Mouse (Mus musculus) heart, embryonic 15.5 days (tissue): Measurements from ENCODE around the gene Wnt2. TPM values are rescaled to one million over a fixed set of nuclear protein-coding genes. Genes with fewer than 3 reads are reported as not detected.
A peak's percentile ranks its signal among the peaks of the same experiment; 100 is the strongest.

ENCODE experiments used
- ATAC-seq: fragments of 200-750 bp; cut with Nextera tagmentation; replicated peaks from 2 replicates; pipeline ENCODE4 v1.8.0; 2017; ENCODE audit warnings: low read depth, moderate TSS enrichment; ENCODE audit not compliant: insufficient number of reproducible peaks, insufficient read depth, low FRiP score
- H3K27ac ChIP-seq: fragments of 300-500 bp; sonication (generic); 2 replicates; pipeline ENCODE4 v1.5.1; 2015; ENCODE audit warnings: mild to moderate bottlenecking, inconsistent platforms
- H3K27me3 ChIP-seq: fragments of 300-500 bp; sonication (generic); 2 replicates; pipeline ENCODE4 v1.6.1; 2015; ENCODE audit warnings: inconsistent platforms
- H3K36me3 ChIP-seq: fragments of 300-500 bp; sonication (generic); 2 replicates; pipeline ENCODE4 v1.6.1; 2015; ENCODE audit warnings: mild to moderate bottlenecking, inconsistent platforms
- H3K4me1 ChIP-seq: fragments of 300-500 bp; sonication (generic); replicated peaks from 2 replicates; pipeline ENCODE4 v1.6.1; 2015; ENCODE audit warnings: inconsistent platforms
- H3K4me2 ChIP-seq: fragments of 300-500 bp; sonication (generic); 2 replicates; pipeline ENCODE4 v1.6.1; 2015; ENCODE audit warnings: inconsistent platforms, mild to moderate bottlenecking, moderate library complexity
- H3K4me3 ChIP-seq: fragments of 300-500 bp; sonication (generic); 2 replicates; pipeline ENCODE4 v1.5.1; 2015; ENCODE audit warnings: mild to moderate bottlenecking, inconsistent platforms
- H3K9ac ChIP-seq: fragments of 300-500 bp; sonication (generic); 2 replicates; pipeline ENCODE4 v1.6.1; 2015; ENCODE audit warnings: mild to moderate bottlenecking, inconsistent platforms
- H3K9me3 ChIP-seq: fragments of 300-500 bp; sonication (generic); replicated peaks from 2 replicates; pipeline ENCODE4 v1.6.1; 2016; ENCODE audit warnings: inconsistent platforms
- WGBS: fragments of 180-500 bp; shearing (Covaris S2); methylation state at CpG from one replicate; pipeline ENCODE4 v1.1.7; 2015; ENCODE audit warnings: mixed read lengths; 5-methylcytosine and 5-hydroxymethylcytosine counted together
- polyA plus RNA-seq: library from polyadenylated mRNA; unstranded; fragments of >200 nt; fragmentation: Nextera tagmentation; extraction: Ambion mirVana; gene quantifications from 2 replicates; pipeline ENCODE4 v1.2.1, GENCODE M21; 2015

The Wnt2 gene
- 4.3 and 7.3 TPM in 2 replicates for polyA plus RNA-seq

GRCm38 (mm10) chr6:18029746-18030656, at the start of gene Wnt2:
TSS of gene Wnt2 (minus strand) at chr6:18030585.
- Histone ChIP-seq H3K27me3 (peaks cover 45% of the 10 kb centered on the region), H3K36me3 (no peaks in the 10 kb centered on the region), H3K9ac (peak within 1 kb of the TSS; percentile 36; the same call in 1 of the 2 replicates), H3K4me1 (peaks cover 21% of the 10 kb centered on the region), H3K9me3 (no peaks in the 10 kb centered on the region), H3K4me2 (peak within 1 kb of the TSS; percentile 98), H3K4me3 (peak within 1 kb of the TSS; percentile 59), H3K27ac (no peak within 1 kb of the TSS)
- WGBS = 1% methylated on average over 45 of the region's 47 CpGs
- 0 out of 2 replicates have a peak, but pooled peaks have one; percentile 12 for ATAC-seq

GRCm38 (mm10) chr6:18078615-18079014, 48.2 kb upstream of the Wnt2 start:
- WGBS = 6% methylated on average over 1 of the region's 1 CpGs
- H3K4me1 ChIP-seq = no peaks in the 10 kb centered on the region
- ATAC-seq = no peak
- H3K9me3 ChIP-seq = no peaks in the 10 kb centered on the region
- no peaks in the 10 kb centered on the region for H3K36me3 ChIP-seq
- H3K27me3 ChIP-seq = no peaks in the 10 kb centered on the region
- no peak overlapping the region for H3K4me3 ChIP-seq
- no peak overlapping the region for H3K27ac ChIP-seq
- no peak overlapping the region for H3K4me2 ChIP-seq
- H3K9ac ChIP-seq = no peak overlapping the region

- H3K27me3 ChIP-seq = no peaks in the 10 kb centered on the region
- H3K9ac ChIP-seq = no peak overlapping the region
- 62% methylated on average over 7 of the region's 7 CpGs for WGBS
- peak overlapping the region; percentile 7 for H3K27ac ChIP-seq
- no peaks in the 10 kb centered on the region for H3K9me3 ChIP-seq
- no peak for ATAC-seq
- H3K4me3 ChIP-seq = no peak overlapping the region
- no peaks in the 10 kb centered on the region for H3K36me3 ChIP-seq
- H3K4me1 ChIP-seq = no peaks in the 10 kb centered on the region
- no peak overlapping the region for H3K4me2 ChIP-seq
Observed at GRCm38 (mm10) chr6:18076986-18077385, 46.6 kb upstream of the Wnt2 start.

- Histone ChIP-seq H3K4me1 (no peaks in the 10 kb centered on the region), H3K4me3 (no peak overlapping the region), H3K9me3 (no peaks in the 10 kb centered on the region), H3K4me2 (no peak overlapping the region), H3K27me3 (no peaks in the 10 kb centered on the region), H3K27ac (peak overlapping the region; percentile 7), H3K9ac (no peak overlapping the region), H3K36me3 (no peaks in the 10 kb centered on the region)
- no peak for ATAC-seq
- 32% methylated on average over 5 of the region's 5 CpGs for WGBS
Observed at GRCm38 (mm10) chr6:18076577-18076976, 46.2 kb upstream of the Wnt2 start.

GRCm38 (mm10) chr6:18057899-18058298, 27.5 kb upstream of the Wnt2 start:
- Histone ChIP-seq H3K9ac (no peak overlapping the region), H3K4me3 (no peak overlapping the region), H3K9me3 (no peaks in the 10 kb centered on the region), H3K4me2 (no peak overlapping the region), H3K36me3 (no peaks in the 10 kb centered on the region), H3K27ac (no peak overlapping the region), H3K4me1 (no peaks in the 10 kb centered on the region), H3K27me3 (no peaks in the 10 kb centered on the region)
- WGBS = 80% methylated on average over 4 of the region's 4 CpGs
- ATAC-seq = no peak

GRCm38 (mm10) chr6:18051702-18052101, 21.3 kb upstream of the Wnt2 start:
- Histone ChIP-seq H3K9me3 (no peaks in the 10 kb centered on the region), H3K4me3 (no peak overlapping the region), H3K36me3 (no peaks in the 10 kb centered on the region), H3K27ac (no peak overlapping the region), H3K9ac (no peak overlapping the region), H3K27me3 (no peaks in the 10 kb centered on the region), H3K4me1 (no peaks in the 10 kb centered on the region), H3K4me2 (no peak overlapping the region)
- ATAC-seq = no peak
- 68% methylated on average over 5 of the region's 5 CpGs for WGBS

GRCm38 (mm10) chr6:18044299-18044698, 13.9 kb upstream of the Wnt2 start:
- no peaks in the 10 kb centered on the region for H3K9me3 ChIP-seq
- no peaks in the 10 kb centered on the region for H3K4me1 ChIP-seq
- 76% methylated on average over 4 of the region's 4 CpGs for WGBS
- no peaks in the 10 kb centered on the region for H3K27me3 ChIP-seq
- no peak overlapping the region for H3K27ac ChIP-seq
- H3K4me3 ChIP-seq = no peak overlapping the region
- H3K4me2 ChIP-seq = no peak overlapping the region
- H3K9ac ChIP-seq = no peak overlapping the region
- no peak for ATAC-seq
- H3K36me3 ChIP-seq = no peaks in the 10 kb centered on the region

GRCm38 (mm10) chr6:18043172-18043571, 12.8 kb upstream of the Wnt2 start:
- no peak overlapping the region for H3K4me2 ChIP-seq
- no peak overlapping the region for H3K4me3 ChIP-seq
- no peaks in the 10 kb centered on the region for H3K27me3 ChIP-seq
- no peak overlapping the region for H3K27ac ChIP-seq
- no peak overlapping the region for H3K9ac ChIP-seq
- no peak for ATAC-seq
- H3K9me3 ChIP-seq = no peaks in the 10 kb centered on the region
- no peaks in the 10 kb centered on the region for H3K36me3 ChIP-seq
- no peaks in the 10 kb centered on the region for H3K4me1 ChIP-seq
- 77% methylated on average over 5 of the region's 5 CpGs for WGBS

GRCm38 (mm10) chr6:18032271-18032670, 1.9 kb upstream of the Wnt2 start:
- Histone ChIP-seq H3K27me3 (peaks cover 45% of the 10 kb centered on the region), H3K4me1 (peaks cover 21% of the 10 kb centered on the region), H3K9me3 (no peaks in the 10 kb centered on the region), H3K4me3 (peak overlapping the region; percentile 59), H3K9ac (no peak overlapping the region), H3K27ac (no peak overlapping the region), H3K4me2 (peak overlapping the region; percentile 98), H3K36me3 (no peaks in the 10 kb centered on the region)
- ATAC-seq = no peak
- WGBS = 31% methylated on average over 6 of the region's 6 CpGs

GRCm38 (mm10) chr6:18031509-18032010, 1.2 kb upstream of the Wnt2 start:
- under 1% methylated on average over 29 of the region's 29 CpGs for WGBS
- Histone ChIP-seq H3K4me1 (peaks cover 21% of the 10 kb centered on the region), H3K9ac (0 out of 2 replicates have a peak overlapping the region, but pooled peaks have one; percentile 34), H3K9me3 (no peaks in the 10 kb centered on the region), H3K27ac (no peak overlapping the region), H3K27me3 (peaks cover 45% of the 10 kb centered on the region), H3K4me2 (peak overlapping the region; percentile 98), H3K36me3 (no peaks in the 10 kb centered on the region), H3K4me3 (peak overlapping the region; percentile 59)
- ATAC-seq = peak; percentile 79

- no peak; the same call in 1 of the 2 replicates for ATAC-seq
- Histone ChIP-seq H3K27ac (no peak overlapping the region), H3K9me3 (no peaks in the 10 kb centered on the region), H3K4me1 (peaks cover 21% of the 10 kb centered on the region), H3K9ac (0 out of 2 replicates have a peak overlapping the region, but pooled peaks have one; percentile 34), H3K27me3 (peaks cover 45% of the 10 kb centered on the region), H3K4me2 (peak overlapping the region; percentile 98), H3K36me3 (no peaks in the 10 kb centered on the region), H3K4me3 (peak overlapping the region; percentile 59)
- 7% methylated on average over 12 of the region's 12 CpGs for WGBS
Observed at GRCm38 (mm10) chr6:18030868-18031508, 603 bp upstream of the Wnt2 start.
